Mouse (Mus musculus) neural tube, embryonic 12.5 days (tissue): ENCODE results near the gene Muc15. TPM values are rescaled to one million over a fixed set of nuclear protein-coding genes. Genes with fewer than 3 reads are reported as not detected.

ENCODE experiments used
- polyA plus RNA-seq: library from polyadenylated mRNA; unstranded; fragments of >200 nt; fragmentation: Nextera tagmentation; extraction: Ambion mirVana; gene quantifications from 2 replicates; pipeline ENCODE4 v1.2.1, GENCODE M21; 2016

The Muc15 gene
- polyA plus RNA-seq, 1 experiment from 2014 or later, result not detected

Other genes with a start within 250 kb of the Muc15 start
- gene Slc5a12, start 124.0 kb upstream of the Muc15 start, polyA plus RNA-seq, result not detected in 2 replicates
- 0.37 and 0.96 TPM in 2 replicates for gene Ano3, start 229.6 kb downstream of the Muc15 start, polyA plus RNA-seq